Comparison of ENCODE assay signal across 1 mouse cellular context in the genomic region with DNA sequence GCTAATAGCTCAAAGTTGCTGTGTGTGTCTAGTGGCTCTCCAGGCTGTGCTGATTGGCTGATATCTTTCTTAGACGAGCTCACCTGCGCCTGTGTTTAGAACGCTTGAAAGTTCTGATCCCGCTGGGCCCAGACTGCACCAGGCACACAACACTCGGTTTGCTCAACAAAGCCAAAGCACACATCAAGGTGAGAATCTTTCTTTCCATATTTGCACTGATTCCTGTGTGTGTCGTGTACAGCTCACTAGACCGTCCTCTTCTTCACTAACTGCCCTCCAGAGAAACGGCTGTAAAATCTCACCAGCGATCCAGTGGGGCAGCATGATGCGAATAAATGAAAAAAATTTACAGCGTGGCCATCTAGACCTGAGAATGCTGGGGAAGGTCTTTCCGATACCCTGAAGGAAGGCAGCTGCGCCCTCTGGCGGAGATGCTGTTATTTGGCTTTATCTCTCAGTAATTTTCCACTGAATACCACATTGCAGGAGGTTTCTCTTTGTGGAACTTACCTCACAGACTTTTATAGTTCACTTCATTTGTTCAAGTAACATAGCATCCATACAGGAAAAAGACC.
TF ChIP-seq lines count a peak whose summit lies in the region.

No protein-coding gene starts in this region.

TF ChIP-seq in MEL, 35 proteins besides CTCF, POLR2A, EP300 and RAD21 (continued from another document):
- TF ChIP-seq MYB (IDR thresholded peaks at IDR 0.05; ENCODE audit: low read depth, low read length), result no peak
- 0 out of 2 replicates have a peak, but pooled peaks have one; percentile 54 for TF ChIP-seq MYC (IDR thresholded peaks at IDR 0.05; ENCODE audit: low read depth, low read length)
- no peak for TF ChIP-seq NRF1 (IDR thresholded peaks at IDR 0.05; ENCODE audit: insufficient read depth, low read depth, low read length, poor library complexity, severe bottlenecking)
- no peak for TF ChIP-seq ZKSCAN1 (IDR thresholded peaks at IDR 0.05; ENCODE audit: low read depth, low read length)
- no peak for TF ChIP-seq CHD1 (IDR thresholded peaks at IDR 0.05; ENCODE audit: low read depth, low read length)
- TF ChIP-seq ELF1 (IDR thresholded peaks at IDR 0.05; ENCODE audit: low read depth, low read length), result no peak
- TF ChIP-seq ZC3H11A (IDR thresholded peaks at IDR 0.05; ENCODE audit: low read depth, low read length), result peak; percentile 92
- TF ChIP-seq MAFK (IDR thresholded peaks at IDR 0.05; ENCODE audit: borderline replicate concordance, low read depth, low read length), result no peak
- TF ChIP-seq ZMIZ1 (IDR thresholded peaks at IDR 0.05; ENCODE audit: low read depth, low read length), result no peak
- no peak for TF ChIP-seq UBTF (IDR thresholded peaks at IDR 0.05; ENCODE audit: borderline replicate concordance, insufficient read depth, low read depth, low read length)
- peak; percentile 64 for TF ChIP-seq ZNF384 (IDR thresholded peaks at IDR 0.05; ENCODE audit: low read depth, low read length)
- no peak for TF ChIP-seq MXI1 (IDR thresholded peaks at IDR 0.05; ENCODE audit: low read depth, low read length)
- peak; percentile 99 for TF ChIP-seq SMC3 (IDR thresholded peaks at IDR 0.05; ENCODE audit: low read depth, low read length)
- no peak for TF ChIP-seq GABPA (IDR thresholded peaks at IDR 0.05; ENCODE audit: low read depth, low read length)
